Mouse (Mus musculus) frontal cortex, postnatal 25 days (tissue): ENCODE measurements at regions not wholly inside any gene's neighbourhood (a gene's known extent, or its start where the extent isn't known, plus 50 kb on each side); places are given as distances from the start of the nearest gene placed in this dataset.
A peak's percentile ranks its signal among the peaks of the same experiment; 100 is the strongest.

Experiments used
- DNase-seq, 2 experiments: peaks; one replicate each; pipeline ENCODE4 v3.0.0; 2022; ENCODE audit warnings: low spot score in 2 of 2

DNA sequence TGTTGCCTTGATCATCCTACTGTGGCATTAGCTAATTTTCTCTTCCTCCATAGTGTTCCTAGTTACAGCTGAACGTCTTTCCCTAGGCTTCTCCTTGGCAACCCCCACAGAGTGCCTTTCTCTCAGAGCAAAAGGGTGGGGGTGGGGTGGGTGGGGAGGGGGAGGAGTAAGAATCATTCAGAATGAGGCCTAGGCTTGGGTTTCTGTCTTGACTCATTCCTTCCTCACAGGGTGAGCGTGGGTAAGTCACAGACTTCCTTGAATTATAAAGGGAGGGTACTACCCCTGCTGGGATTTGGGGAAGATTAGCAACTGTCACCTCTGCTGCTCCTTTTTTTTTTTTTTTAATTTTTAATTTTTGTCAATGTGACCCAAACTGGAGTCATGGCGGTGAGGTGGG lies 114.5 kb downstream of the Dhx35 start:
- no peak for DNase-seq

DNA sequence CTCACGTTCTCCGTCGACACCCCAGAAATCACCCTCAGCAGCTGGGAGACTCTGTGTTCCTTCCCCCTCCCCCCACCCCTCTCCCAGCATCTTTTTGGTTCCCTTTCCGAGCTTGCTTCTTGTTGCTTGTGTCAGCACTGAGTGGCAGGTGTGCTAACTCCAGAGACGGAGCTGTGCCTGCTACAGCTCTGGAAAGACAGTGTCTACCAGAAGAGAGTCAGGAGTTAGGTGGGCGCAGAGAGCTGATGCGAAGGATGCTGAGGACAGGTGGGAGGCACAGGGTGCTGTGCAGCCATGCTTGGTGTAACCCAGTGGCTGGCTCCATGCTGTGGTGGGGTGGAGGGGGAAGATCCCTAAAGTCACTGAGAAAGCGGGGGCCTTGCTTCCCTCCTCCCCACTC lies 115.7 kb downstream of the Dhx35 start:
- no peak for DNase-seq

DNA sequence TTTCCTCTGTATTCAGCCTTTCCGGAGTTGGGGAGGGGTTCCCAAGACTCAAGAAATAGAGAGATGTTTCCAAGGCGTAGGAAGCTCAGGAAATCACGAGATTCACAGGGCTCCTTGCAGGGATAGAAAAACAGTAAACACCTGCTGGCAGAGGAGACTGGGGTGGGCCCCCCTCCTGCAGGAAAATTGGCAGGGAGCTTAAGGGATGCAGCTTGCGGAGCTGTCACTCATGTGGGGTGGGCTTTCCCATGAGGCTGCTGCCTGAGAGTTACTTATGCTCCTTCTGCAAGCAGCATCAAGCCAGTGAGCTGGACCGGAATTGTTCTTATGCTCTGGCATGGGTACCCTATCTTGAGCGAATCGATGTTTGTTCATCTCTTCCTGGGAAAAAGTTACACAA lies 116.6 kb downstream of the Dhx35 start:
- DNase-seq, result no peak

DNA sequence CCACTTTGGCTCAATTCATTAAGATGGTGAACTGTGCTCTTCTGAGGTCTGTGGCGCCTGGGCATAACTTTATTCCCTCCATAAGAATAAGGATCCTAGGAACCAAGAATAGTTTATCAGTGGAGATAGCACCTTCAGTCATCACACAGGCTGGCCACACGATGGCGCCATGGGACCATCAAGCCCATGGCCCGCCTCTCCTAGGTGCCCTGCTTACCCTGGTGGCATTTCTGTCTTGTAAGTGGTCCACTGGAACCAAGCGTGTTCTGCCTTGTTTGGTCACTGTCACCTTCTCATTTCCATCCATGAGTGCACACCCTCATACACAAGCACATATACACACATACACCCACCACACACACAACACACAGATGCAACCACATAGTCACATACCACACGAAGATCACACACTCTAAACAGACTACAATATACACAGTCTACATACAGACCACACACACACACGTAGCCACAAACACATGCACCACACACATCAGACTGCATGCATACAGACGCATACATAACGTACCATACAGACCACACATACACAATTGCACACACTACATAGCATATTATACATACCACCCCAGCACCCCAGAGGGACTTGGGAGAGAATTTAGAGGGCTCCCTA lies 118.1 kb downstream of the Dhx35 start:
- DNase-seq, result peak; percentile 25 to 36

DNA sequence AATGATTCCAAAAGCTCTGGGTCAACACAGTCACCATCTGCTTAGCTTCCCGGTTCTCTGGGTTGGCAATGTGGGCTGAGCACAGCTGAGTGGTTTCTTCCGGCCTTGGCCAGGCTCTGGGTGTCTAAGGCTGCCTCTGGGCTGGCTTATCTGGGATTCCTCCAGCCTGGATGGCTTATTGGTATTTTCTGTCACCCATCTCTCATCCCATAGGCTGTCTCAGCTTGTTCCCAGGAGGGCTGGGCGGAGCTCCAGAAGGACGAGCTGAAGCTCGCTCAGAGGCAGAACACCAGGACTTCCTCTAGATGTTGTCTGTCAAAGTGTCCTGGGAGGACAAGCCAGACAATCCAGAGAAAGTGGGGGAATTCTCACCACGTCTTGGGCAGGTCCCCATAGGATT lies 122.8 kb downstream of the Dhx35 start:
- no peak for DNase-seq

DNA sequence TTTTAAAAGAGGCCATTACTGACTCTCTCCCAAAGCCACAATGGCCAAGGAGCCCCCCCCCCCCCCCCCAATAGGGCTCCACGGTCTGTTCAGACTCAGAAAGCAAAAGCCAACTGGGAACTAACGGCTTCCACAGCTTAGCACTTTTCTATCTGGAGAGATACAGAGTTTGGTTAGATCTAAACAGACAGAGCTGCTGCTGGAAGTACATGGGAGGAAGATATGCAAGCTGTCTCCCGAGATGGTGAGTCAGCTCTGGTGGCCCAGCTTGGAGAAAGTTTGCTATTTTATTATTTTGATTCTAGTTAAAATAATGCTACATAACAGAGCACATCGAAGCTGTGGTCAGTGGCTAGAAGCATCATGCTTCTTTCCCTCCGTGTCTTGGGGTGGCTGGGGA lies 123.7 kb downstream of the Dhx35 start:
- no peak for DNase-seq

DNA sequence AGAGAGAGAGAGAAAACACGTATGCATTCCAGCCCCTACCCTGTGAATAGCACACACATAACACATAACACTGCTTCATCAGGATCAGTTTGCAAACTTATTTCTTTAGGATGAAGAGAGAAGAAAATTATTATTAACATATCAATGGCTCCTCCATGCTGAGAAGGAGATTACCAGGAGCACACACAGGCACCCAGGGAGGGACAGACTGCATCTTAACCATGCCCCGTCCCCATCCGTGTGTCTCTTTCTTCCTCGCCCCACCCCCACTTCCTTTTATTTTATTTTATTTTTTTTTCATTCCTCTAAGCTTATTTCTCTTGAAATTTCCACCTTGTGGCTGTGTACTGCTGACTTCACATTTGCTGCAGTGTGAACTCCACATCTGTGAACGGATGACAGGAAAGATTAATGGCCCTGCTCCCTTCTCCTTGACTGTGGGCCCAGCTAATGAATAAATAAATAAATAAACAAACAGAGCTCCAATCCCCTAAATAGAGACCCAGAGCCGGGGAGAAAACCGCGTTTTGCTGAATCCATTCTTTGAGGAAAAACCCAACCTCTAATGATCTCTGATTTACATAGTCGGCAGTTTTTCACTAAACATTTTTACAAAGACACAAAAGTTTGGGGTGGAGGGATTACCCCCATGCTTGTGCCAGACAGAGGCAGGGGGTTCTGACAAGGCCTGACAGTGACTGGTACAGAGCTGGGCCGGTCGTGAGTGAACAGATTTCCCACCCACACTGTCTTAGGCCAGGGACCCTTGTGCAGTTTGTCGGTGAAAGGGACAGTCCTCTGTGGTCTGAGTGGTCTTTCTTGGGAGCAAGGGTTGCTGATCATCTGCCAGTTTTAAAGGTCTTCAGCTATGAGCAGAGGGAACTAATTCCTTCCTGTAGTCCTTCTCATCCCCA lies 127.0 kb downstream of the Dhx35 start:
- DNase-seq, result no peak

DNA sequence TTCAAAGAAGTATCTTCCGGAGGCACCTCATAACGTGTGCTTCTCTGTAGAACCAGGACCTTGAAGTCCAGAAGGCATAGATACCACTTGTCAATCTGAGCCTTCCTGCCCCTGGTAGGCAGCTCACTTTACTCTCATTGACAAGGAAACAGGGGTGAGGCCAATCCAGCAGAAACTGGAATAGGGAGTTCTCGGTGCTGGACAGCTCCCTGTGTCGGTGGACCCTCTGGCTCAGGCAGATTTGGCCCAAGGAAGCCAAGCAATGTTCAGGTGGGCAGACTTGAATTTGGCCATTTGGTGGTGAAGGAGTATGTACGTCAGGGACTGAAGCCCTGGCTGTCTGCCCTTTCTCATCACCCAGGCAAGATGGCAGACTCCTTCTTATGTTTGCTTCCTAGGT lies 128.2 kb downstream of the Dhx35 start:
- DNase-seq, result no peak

DNA sequence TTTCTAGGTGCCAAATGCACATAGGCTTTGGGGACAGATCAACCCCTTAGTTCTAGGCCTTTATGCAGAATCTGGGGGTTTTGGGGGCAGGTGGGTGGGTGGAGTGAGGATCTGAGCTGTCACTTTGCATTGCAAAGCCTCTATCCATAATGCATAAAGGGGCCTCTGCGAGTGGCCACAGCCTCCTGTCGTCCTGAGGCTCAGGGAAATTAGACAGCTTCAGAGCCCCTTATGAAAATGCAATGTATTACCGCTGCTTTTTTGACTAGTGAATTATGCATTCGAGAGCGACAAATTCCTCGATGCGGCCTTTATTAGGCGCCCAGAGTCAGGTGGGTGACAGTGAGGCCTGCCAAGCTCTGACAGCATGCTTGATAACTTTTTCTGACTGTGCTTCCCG lies 134.9 kb downstream of the Dhx35 start:
- no peak for DNase-seq

DNA sequence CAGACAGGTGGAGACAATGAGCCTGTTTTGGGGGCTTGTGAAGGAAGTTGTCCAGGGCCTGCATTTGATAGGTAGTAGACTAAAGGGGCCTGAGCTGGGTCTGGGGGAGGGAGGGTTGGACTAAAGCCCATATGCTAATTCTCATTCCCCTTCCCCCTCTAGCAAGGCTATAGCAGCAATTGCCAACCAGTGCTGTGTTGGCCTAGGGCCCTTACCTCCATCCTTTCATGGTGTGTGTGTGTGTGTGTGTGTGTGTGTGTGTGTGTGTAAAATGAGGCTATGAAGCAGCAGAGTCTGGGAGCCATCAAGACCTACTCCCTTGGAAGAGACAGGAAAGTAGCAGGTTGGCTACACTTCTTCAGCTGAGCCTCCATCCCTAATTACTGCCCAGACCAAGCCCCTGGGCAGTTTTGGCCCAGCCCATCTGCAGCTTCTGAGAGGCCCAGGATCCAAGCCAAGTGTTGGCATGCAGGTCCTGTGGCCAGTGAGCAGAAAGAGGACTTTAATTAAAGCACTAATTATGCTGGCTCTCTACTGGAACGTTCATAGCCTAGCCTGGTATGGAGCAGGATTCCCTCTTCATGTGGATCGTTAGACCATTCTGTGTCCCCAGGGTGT lies 143.4 kb downstream of the Dhx35 start:
- DNase-seq, result peak in 1 of 2 experiments; percentile 12

DNA sequence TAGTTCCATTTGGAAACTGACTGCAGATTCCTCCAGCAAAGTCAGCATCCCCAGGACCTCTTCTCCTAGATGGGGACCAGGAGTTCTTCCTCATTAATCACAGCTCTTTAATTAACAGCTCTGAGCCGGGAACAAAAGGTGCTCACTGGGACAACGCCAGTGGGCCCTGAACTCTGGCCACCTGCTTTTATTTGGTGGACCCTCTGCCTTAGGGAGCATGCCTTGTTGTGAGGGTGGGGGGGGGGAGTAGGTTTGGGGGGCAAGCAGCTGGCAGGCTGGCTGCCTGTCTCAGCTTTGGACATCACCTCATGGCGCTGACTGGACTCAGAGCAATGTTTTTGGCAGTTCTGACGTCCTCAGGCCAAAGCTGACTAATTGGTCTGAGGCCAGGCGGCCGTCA lies 154.8 kb downstream of the Dhx35 start:
- DNase-seq, result no peak

DNA sequence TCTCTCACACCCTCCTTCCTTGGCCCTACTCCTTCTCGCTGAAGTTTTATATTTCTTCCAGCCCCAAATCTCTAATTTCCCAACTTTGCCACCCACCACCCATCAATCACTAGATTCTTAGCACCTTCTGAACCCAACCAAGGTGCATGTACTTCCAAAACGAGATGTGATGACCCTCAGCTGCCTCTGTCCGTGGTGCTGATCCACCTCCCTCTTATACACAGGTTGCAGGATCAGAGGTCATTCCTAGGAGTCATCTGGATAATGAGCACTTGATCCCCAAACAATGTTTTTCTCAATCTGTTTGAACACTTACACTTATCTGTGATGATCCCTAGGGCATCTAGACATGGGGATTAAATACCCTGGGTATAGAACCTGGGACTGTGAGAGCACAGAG lies 156.5 kb downstream of the Dhx35 start:
- DNase-seq, result no peak

DNA sequence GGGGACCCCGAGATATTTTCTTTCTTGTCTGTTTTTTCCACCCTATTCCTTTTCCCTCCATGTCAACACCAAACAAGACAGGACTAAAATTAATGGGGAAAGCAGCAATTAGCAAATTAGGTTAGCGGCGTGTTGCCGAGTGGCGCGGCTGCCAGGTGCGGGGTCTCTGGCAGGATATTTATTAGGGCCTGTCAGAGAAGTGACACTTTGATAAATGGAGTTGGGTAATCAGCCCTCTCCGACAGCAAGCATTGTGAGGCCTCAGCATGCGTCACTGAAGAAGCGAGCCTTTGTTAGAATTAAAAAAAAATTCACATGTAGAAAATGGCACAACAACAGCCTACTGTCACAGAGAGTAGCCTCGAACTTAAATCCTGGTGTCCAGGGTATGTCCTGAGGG lies 162.3 kb downstream of the Dhx35 start:
- no peak for DNase-seq

DNA sequence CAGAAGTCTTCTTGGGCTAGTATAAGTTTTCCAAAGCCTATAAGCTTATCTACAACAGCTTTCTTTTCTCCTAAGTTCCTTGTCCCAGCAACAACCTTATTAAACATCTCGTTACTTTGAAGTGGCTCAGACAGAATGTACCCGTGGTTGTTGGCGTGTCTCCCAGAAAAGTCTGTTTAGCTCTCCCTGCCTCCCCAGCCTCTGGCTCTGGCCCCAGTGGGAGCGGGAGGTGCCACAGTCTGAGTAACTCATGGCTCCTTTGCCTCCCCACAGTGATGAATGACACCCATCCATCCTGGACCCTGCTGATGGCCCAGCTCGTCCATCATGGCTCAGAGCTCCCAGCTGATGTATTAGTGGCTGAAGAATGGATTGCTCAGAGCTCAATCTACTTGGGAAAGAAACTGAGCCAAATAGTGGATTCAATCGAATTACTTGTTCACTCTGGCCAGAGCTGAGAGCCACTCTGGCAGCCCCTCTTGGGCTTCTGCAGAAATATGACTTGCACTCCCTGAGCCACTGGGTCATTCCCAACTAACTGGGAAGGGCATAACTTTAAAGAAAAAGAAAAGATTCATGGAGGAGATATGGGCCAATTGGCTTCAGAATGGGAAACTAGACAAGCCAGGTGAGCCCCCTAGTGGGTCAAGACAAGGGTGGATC lies 170.5 kb downstream of the Dhx35 start:
- DNase-seq, result peak; percentile 50 to 64

DNA sequence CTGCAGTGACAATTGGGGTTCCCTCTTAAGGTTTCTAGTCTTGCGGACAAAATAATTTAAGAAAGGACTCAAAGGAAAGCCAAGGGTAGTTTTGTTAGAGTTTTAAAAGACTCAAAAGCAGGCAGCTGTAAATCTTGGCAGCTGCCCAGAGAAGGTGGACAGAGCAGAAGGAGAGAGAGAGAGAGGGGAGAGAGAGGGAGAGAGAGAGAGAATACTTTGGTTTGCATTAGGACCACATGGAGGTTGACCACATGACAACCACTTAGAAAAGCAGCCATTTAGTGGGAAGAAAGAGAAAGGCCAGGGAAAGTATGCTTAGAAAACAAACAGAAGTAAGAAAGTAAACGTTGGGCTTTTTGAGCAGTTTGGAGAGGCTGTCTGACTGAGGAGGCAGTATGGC lies 177.6 kb downstream of the Dhx35 start:
- no peak for DNase-seq

DNA sequence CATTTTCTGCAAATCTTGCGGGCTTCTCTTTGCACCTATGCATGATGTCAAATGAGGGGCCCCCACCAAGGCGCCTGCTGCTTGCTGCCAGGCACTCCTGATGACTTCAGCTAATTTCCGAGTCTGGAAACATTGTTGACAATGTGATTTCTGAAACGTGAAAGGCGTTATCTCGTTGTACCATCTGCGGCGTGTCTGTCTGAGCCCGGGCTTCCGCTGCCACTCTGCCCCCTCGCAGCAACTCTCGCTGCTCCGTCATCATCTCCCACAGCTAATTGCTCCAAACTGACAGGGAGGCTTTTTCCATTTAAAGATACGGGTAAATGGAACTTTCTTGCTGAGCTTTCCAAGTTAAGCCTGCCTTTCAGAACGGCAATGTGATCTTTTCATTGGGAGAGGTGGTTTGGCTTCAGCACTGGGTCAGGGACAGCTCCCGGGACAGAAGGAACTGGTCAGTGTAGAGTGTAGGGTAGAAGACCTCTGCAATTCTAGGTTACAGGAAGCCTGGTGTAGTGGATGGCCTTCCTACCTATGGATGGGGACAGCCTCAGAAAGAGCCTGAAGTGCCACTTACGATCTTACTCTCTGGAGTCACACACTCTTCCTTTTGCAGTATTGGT lies 191.0 kb downstream of the Dhx35 start:
- no peak for DNase-seq

DNA sequence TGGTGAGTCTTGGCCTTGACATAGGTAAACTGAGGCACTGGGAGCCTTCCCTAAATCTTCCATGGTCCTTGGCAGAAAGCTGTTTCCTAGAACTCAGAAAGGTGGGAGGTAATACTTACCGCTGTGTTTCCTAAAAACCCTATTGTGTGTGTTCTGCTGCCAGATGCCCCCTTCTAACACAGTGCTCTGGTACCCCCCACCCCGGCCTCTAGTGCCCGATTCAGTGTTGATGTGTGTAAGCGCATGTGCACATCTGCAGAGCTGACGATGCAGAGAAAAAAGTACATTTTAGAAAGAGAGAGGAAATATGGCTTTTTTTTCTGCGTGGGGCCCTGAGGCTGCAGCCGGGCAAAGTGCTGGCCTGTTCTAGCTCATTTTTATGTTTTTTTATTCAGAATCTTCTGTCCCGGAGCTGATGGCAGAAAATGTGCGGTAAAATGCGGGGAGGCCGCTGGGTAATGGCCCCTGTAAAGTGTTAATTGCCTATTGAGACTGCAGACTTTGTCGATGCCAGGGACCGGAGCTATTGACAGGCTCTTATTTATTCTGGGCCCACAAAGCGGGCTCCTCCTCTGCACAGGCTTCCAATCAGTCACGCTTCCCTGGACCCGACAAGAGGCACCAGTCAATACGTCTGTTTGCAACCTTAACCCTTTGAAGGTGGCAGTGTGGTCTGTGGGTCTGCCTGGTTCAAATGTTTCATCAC lies 208.0 kb downstream of the Dhx35 start:
- no peak for DNase-seq

DNA sequence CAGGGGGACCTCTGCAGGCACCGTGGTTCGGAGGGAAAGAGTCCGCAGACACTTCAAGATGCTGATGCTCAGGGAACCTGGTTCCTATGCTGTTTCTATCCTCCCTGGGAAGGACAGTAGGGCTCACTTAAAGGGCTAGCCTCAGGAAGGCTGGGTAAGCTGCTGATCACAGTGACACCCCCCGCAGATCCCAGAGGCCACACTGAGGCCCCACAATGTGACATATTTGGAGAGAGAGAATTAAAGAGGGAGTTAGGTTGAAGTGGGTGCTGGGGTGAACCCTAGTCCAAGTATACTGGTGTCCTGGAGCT lies 208.5 kb downstream of the Dhx35 start:
- DNase-seq, result no peak

DNA sequence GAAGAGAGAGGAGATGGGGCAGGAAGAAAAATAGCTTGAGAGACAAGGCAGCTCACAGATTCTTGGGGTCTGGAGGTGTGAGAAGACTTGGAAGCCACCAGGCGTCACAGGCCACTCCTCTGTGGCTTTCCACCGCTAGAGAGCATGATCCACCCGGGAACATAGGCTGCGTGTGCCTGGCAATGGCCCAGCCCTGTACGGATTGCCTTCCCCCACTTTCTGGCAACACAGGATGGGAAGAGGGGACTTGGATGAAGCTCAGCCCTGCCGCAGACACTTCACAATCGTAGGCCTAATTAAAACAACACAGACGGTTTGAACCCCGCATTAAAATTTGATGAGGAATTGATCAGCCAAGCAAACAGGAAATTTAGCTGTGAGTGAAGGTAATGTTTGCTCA lies 209.8 kb downstream of the Dhx35 start:
- DNase-seq, result no peak

DNA sequence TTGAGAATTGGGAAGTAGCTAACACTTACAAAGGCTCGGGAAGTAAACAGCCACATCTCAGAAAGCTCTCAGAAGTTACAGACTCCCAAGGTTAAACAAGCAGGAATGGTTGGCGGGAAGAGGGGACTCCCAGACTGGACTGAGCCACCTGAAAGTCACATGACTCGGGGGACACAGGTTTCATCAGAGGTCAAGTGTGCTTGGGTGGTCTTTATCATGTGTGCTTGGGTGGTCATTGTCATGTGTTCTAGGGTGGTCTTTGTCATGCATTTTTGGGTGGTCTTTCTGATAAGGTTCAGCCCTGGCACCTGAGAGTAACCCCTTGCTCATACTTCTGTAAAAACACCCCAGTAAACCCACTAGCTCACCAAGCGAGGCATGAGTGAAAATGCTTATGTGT lies 218.1 kb downstream of the Dhx35 start:
- DNase-seq, result no peak

DNA sequence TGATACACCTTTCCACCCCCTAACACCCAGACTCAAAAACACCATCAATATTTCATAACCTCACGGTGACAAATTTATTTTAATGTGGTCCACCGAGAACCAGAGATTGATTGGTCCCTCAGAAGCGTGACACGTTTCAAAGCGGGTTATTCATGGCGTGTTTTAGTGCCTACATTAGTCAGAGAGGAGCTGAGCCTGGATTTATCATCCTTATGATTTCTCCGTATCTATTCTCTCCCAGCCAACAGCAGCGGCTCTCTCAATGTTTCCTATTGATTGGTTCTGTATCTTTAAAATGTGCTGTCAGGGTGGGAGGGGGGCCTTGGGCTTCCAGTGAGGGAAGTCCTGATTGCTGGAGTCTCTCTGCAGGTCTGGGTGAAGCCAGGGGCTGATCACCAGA lies 219.9 kb downstream of the Dhx35 start:
- no peak for DNase-seq
